Mouse (Mus musculus) CD4-positive, CD25-positive, alpha-beta regulatory T cell, adult 4 months (primary cell): ENCODE measurements around the gene Olfr1168. TPM values are rescaled to one million over a fixed set of nuclear protein-coding genes. Genes with fewer than 3 reads are reported as not detected.
"Not testable (repeated sequence)": the region's sequence is repeated elsewhere in the genome, so short reads cannot be mapped to it uniquely, and the experiment has no call there.

Source experiments
- ATAC-seq: one replicate; pipeline ENCODE4 v1.8.0; 2017
- polyA plus RNA-seq, 2 experiments: library from polyadenylated mRNA; unstranded; fragments of 100-300 nt; shearing (Covaris generic); gene quantifications; one replicate each; pipeline ENCODE4 v1.2.1; 2017

The Olfr1168 gene
- not detected for polyA plus RNA-seq

- no peak for ATAC-seq
Measured at GRCm38 (mm10) chr2:88181580-88181979, at the start of gene Olfr1168. Gene Olfr1168 (plus strand): TSS chr2:88181880.

GRCm38 (mm10) chr2:88155093-88155492 lies 26.6 kb upstream of the Olfr1168 start, which contains the start of gene Olfr1167:
Gene Olfr1167 (minus strand): TSS chr2:88155193.
- not testable (repeated sequence) for ATAC-seq

- ATAC-seq: no peak
Measured at GRCm38 (mm10) chr2:88220784-88221183, 39.1 kb downstream of the Olfr1168 start.

GRCm38 (mm10) chr2:88228234-88228633 lies 46.6 kb downstream of the Olfr1168 start, which contains the start of gene Olfr1170:
Gene Olfr1170 (minus strand): TSS chr2:88228334.
- no peak for ATAC-seq

Other genes starting within 250 kb of the Olfr1168 start
- not detected for gene Olfr1155, start 236.7 kb upstream of the Olfr1168 start, polyA plus RNA-seq
- under 1 TPM in 1 of 2 experiments, not detected in 1; 0.13 TPM for gene Olfr1156, start 228.8 kb upstream of the Olfr1168 start, polyA plus RNA-seq
- under 1 TPM in 1 of 2 experiments, not detected in 1; 0.11 TPM for gene Olfr1157, start 213.6 kb upstream of the Olfr1168 start, polyA plus RNA-seq
- gene Olfr74, start 207.2 kb upstream of the Olfr1168 start, polyA plus RNA-seq: not detected
- not detected for gene Olfr1158, start 191.8 kb upstream of the Olfr1168 start, polyA plus RNA-seq
- gene Olfr1160, start 173.6 kb upstream of the Olfr1168 start, polyA plus RNA-seq: under 1 TPM in 1 of 2 experiments, not detected in 1; 0.05 TPM
- not detected for gene Olfr1161, start 159.1 kb upstream of the Olfr1168 start, polyA plus RNA-seq
- gene Olfr73, start 144.2 kb upstream of the Olfr1168 start, polyA plus RNA-seq: not detected
- under 1 TPM in 1 of 2 experiments, not detected in 1; 0.13 TPM for gene Olfr1162, start 130.8 kb upstream of the Olfr1168 start, polyA plus RNA-seq
- gene Olfr1163, start 110.0 kb upstream of the Olfr1168 start, polyA plus RNA-seq: under 1 TPM in 1 of 2 experiments, not detected in 1; 0.32 TPM
- gene Olfr1164, start 87.9 kb upstream of the Olfr1168 start, polyA plus RNA-seq: not detected
- gene Olfr1166, start 53.6 kb upstream of the Olfr1168 start, polyA plus RNA-seq: not detected
- not detected for gene Olfr1167, start 26.7 kb upstream of the Olfr1168 start, polyA plus RNA-seq
- gene Olfr1170, start 46.5 kb downstream of the Olfr1168 start, polyA plus RNA-seq: not detected
- gene Olfr1173, start 98.0 kb downstream of the Olfr1168 start, polyA plus RNA-seq: under 1 TPM in 1 of 2 experiments, not detected in 1; 0.13 TPM
- gene Olfr1174-ps, start 133.3 kb downstream of the Olfr1168 start, polyA plus RNA-seq: not detected
- gene Olfr1175-ps, start 145.3 kb downstream of the Olfr1168 start, polyA plus RNA-seq: not detected
- not detected for gene Olfr1176, start 154.8 kb downstream of the Olfr1168 start, polyA plus RNA-seq
- gene Olfr1177-ps, start 164.6 kb downstream of the Olfr1168 start, polyA plus RNA-seq: not detected
- gene Olfr1178, start 205.2 kb downstream of the Olfr1168 start, polyA plus RNA-seq: under 1 TPM in 1 of 2 experiments, not detected in 1; 0.17 TPM
- gene Olfr1179, start 224.6 kb downstream of the Olfr1168 start, polyA plus RNA-seq: not detected
- gene Olfr1180, start 237.3 kb downstream of the Olfr1168 start, polyA plus RNA-seq: not detected
- not detected for gene Olfr1181, start 244.3 kb downstream of the Olfr1168 start, polyA plus RNA-seq